Mouse (Mus musculus): ENCODE data around the gene Fxyd4.

The Fxyd4 gene

GRCm38 (mm10) chr6:117890257-117890656 lies 47.2 kb downstream of the Fxyd4 start:
- DNase-seq (ENCODE audit: low spot score), result no peak

DNA sequence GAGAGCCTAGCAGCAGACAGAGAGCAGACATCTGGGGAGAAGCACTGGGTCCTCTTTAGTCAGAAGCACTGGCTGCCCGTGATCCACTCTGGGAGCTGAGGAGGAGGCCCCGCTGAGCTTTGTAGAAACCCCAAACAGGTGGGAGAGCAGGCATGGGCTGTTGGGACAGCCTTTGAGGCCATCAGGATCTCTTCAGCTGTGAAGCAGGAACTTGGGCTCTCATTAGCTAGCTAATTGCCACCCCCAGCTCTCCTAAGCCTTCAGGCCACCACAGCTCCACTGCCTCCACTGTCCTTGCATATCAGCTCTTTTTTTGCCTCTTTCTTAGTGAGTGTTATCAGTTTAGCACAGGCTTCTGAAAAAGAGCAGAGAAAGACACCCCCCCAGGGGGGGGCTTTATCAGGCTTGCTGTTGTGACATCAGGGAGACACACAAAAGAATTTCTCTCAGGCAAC lies 48.8 kb downstream of the Fxyd4 start:
- no peak for DNase-seq (ENCODE audit: low spot score)

GRCm38 (mm10) chr6:117888032-117888431 lies 49.5 kb downstream of the Fxyd4 start:
- no peak for DNase-seq (ENCODE audit: low spot score)

GRCm38 (mm10) chr6:117885943-117886342 lies 51.5 kb downstream of the Fxyd4 start:
- no peak for DNase-seq (ENCODE audit: low spot score)

All from lung, postnatal 25 days (tissue).